Mouse (Mus musculus) brown adipose tissue, adult 24 weeks (tissue): ENCODE measurements around the gene Crp. TPM values are rescaled to one million over a fixed set of nuclear protein-coding genes. Genes with fewer than 3 reads are reported as not detected.

Experiments used
- H3K27ac ChIP-seq: fragments of 200-500 bp; replicated peaks from 2 replicates; pipeline ENCODE4 v1.5.1; 2012; ENCODE audit warnings: low read depth, mild to moderate bottlenecking, low read length
- H3K4me1 ChIP-seq: fragments of 200-500 bp; 2 replicates; pipeline ENCODE4 v1.6.1; 2012; ENCODE audit warnings: low read length, mixed read lengths; ENCODE audit not compliant: control insufficient read depth, insufficient read depth, insufficient read length
- H3K4me3 ChIP-seq: fragments of 200-500 bp; 2 replicates; pipeline ENCODE4 v1.5.1; 2012; ENCODE audit warnings: low read depth, mild to moderate bottlenecking, low read length, moderate library complexity; ENCODE audit not compliant: insufficient read depth
- polyA plus RNA-seq: library from polyadenylated mRNA; stranded (reverse); fragments of >200 nt; gene quantifications from 2 replicates; pipeline ENCODE4 v1.2.4, GENCODE M21; 2012; ENCODE audit not compliant: missing spikeins, insufficient read depth, insufficient read length

Crp gene
- polyA plus RNA-seq, 1 experiment, result not detected

DNA sequence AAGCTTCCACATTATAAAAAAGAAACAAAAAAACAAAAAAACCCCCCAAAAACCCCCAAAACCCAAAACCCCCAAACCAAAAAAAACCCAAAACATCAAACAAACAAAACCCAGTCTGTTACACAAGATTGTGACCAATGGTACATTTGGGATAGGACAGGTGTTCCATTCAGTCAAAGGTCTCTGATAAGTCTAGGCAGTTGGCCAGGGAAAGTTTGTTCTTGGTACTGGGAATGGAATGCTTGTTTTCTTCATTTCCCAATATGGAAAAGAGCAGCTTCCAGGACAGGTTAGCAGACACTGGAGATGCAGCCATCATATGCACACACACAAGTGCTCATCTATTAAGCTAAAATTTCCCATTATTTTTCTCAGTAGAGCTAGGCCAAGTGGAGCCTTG is 433 bp upstream of the Crp start:
- Histone ChIP-seq H3K4me1 (no peaks in the 10 kb centered on the region), H3K4me3 (no peak overlapping the region), H3K27ac (no peak overlapping the region)

DNA sequence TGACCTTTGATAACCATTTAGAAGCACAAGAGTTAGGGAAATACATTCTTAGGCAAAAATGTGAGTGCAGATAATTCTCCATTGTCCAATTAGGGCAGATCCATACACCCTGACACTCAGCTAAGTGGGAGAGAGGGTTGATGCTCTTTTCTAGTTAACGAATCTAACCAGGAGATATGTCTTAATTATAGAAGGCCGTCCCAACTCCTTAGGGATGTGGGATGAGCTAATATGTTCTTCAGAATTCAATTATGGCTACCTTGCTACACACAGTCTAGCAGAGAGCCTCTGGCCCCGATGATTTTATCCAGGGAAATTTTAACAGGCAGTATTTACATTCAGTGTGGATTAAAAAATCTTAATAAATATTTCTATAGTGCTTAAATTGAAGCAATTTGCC is 3.0 kb downstream of the Crp start:
- Histone ChIP-seq H3K27ac (no peak overlapping the region), H3K4me3 (no peak overlapping the region), H3K4me1 (no peaks in the 10 kb centered on the region)

DNA sequence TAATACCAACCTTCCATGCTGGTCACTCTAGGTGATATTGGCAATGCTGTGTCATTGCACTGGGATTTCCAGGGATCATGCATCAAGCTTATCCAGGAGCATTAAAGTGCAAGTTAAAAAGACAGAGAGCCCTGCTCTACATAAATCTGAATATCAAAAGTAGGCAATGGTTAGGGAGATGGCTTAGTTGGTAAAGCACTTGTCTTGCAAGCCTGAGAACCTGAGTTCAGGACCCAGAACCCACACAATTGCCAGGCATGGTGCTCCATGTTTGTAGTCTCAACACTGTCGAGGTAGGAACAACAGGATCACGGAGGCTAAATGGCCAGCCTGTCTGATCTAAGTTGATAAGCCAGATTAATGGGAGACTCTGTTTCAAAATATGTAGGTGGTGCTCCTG is 3.5 kb downstream of the Crp start:
- no peaks in the 10 kb centered on the region for H3K4me1 ChIP-seq
- no peak overlapping the region for H3K4me3 ChIP-seq
- no peak overlapping the region for H3K27ac ChIP-seq

DNA sequence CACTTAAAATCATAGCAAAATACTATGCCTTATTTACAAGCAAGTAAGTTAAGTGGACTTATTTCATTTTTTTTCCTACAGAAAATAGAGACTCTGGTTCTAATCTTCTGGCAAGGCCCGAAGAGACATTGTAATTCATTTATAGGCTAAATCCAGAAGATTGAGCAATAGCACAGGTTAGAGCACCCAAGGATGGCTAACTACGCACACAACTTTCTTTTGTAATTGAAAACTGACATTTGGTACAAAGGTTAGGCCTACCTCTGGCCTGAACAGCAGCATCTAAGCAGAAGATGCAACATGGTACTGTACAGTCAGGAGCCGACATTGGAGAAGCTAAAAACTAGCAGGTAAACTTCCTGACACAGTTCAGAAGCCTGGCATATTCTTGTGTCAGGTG is 4.0 kb downstream of the Crp start:
- no peak overlapping the region for H3K27ac ChIP-seq
- no peak overlapping the region for H3K4me3 ChIP-seq
- no peaks in the 10 kb centered on the region for H3K4me1 ChIP-seq

DNA sequence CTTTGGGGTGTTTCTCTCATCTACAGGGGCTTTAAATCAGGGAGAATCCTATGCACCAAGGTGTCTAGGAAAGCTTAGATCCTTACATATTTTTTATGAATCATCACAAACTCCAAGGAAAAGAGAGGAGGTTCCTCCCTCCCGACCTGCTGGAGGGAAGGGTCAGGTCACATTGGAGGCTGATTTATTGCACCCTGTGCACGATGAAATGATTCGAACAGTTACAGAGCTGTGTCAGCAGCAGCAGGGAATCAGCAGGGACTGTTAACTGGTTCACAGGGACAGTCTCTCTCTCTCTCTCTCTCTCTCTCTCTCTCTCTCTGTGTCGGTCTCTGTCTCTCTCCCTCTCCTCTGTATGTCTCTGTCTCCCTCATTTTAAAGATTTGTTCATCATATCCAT is 6.9 kb downstream of the Crp start:
- H3K4me3 ChIP-seq, result no peak overlapping the region
- H3K4me1 ChIP-seq, result no peaks in the 10 kb centered on the region
- H3K27ac ChIP-seq, result no peak overlapping the region

DNA sequence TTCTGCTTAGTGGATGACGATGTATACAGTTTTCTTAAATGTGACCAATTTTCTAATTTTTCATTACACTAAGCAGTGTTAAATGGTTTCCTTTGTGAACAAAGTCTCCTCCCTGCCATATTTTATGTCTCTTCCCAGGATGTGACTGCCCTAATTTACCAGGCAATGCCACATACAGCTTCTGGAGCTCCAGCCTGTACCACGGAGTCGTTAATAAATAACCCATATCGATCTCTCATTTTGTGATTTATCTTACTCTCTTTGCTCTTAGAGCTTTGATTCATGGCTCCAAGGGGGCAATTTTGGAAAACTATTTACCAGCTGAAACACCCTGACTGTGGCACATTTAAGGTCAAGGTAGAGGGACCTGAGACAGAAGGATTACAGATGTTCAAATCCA is 8.4 kb downstream of the Crp start:
- Histone ChIP-seq H3K4me3 (no peak overlapping the region), H3K27ac (no peak overlapping the region), H3K4me1 (no peaks in the 10 kb centered on the region)

DNA sequence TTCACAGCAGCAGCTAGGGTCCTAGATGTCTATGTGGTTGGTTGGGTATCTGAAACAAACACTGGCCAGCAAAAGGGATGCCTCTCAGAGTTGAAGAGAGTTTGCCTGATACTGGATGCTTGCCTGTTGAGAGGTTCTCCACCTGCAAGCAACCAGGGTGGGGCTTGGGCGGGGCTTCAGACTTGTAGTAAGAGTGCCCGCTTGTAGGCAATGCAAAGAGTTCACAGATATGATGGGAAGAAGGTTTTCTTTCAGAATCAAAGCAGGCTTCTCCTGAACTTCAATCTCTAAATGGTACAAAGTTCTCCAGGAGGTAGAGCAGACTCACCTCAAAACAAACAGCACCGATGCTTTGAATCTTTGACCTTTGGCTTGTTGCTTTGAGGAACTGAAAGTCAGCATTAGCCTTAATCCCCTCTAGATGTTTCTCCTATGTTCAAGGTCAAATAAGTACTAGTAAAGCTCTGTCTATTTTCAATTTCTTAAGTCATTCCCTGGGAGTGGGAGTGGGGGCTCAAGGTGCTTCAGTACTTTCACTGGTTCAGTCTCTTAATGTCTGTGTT is 12.0 kb downstream of the Crp start:
- H3K27ac ChIP-seq, result no peak overlapping the region
- H3K4me1 ChIP-seq, result 0 out of 2 replicates have a peak, but pooled peaks cover 6% of the 10 kb centered on the region
- H3K4me3 ChIP-seq, result no peak overlapping the region

DNA sequence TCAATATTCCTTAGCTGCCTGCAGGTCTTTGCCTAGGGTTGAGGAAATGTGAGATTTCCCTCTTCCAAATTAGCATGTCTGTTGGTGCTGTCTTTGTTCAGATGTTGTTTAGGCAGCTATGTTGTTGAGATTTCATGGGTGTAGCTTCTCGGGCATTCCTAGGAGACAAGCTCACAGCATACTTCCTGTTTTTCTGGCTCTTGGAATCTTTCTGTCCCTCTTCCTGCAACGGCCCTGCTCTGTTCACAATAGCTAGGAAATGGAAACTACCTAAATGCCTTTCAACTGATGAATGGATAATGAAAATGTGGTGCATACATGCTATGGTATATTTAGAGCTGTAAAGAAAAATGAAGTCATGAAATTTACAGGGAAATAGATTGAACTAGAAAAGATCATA is 13.5 kb downstream of the Crp start:
- Histone ChIP-seq H3K27ac (no peak overlapping the region), H3K4me3 (no peak overlapping the region), H3K4me1 (0 out of 2 replicates have a peak, but pooled peaks cover 6% of the 10 kb centered on the region)

DNA sequence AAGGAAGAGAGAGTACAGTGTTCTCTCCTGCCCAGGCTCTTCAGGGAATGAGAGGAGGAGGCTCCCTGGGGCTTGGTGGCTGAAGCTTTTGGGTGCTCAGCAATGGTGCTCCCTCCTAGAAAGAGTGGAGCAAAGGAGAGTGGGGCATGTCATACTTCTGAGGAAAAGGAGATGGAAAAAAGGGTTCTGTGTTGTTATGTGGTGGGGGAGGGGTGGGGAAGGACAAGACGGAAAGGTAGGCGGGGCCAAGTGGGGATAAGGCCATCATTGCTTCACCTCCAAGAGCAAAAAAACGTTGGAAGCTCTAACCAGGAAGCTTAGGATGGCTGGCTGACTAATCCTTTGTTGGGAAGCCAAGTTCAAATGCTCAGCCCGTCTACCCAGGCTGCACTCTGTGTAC is 14.1 kb downstream of the Crp start:
- Histone ChIP-seq H3K4me3 (no peak overlapping the region), H3K27ac (no peak overlapping the region), H3K4me1 (0 out of 2 replicates have a peak, but pooled peaks cover 6% of the 10 kb centered on the region)

DNA sequence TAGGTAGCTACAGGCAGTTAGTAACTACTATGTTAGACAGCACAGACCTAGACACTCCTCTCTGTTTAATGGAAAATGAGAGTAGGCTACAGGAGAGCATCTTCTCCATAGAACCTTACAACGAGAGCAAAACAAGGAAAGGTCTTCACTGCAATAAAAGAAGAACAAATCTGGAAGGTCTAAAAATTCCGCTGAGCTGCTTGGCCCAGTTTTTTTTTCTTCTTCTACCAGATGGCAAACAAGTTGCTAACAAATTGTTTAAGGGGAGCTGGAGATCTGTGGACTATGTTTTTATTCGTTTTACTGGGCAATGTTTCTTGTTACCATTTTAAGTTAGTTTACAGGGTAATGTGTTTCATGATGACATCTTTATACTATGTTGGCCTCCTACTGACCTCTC is 53.4 kb downstream of the Crp start:
- Histone ChIP-seq H3K4me3 (no peak overlapping the region), H3K4me1 (no peaks in the 10 kb centered on the region), H3K27ac (no peak overlapping the region)

DNA sequence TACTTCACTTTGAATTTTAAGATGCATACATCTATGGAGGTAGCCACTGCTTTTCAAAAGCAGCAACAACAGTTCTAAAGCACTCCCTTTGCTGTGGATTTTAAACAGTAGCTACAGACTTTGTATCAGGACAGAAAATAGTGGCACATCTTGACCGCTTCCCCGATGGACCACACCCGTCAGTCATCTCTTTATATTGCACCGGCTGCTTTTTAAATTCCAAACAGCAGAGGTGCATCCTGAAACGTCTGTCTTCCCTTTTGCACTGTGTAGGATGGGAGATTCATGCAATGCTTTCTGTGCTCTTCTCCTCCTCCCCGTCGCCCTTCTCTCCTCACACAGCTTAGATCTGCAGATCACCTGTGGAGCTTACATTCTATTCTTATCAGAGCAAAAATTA is 57.3 kb downstream of the Crp start:
- no peak overlapping the region for H3K27ac ChIP-seq
- H3K4me3 ChIP-seq, result no peak overlapping the region
- no peaks in the 10 kb centered on the region for H3K4me1 ChIP-seq

DNA sequence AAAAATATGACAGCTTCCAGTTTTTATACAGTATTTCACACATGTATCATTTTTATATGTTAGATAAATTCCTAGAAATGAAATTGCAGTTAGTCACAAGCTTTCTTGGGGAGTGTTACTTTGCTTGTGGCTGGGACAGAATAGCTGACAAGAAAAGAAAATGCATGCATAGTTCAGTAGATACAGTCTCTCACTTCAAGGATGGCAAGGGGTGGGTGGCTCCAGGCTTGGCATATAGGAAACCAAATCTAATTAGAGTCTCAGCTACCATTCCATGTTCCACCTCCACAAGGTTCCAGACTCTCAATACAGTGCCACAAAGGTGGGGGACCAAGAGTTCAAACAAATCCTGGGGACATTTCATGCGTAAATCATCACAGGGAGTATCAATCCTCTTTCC is 61.7 kb downstream of the Crp start:
- H3K27ac ChIP-seq, result no peak overlapping the region
- no peak overlapping the region for H3K4me3 ChIP-seq
- H3K4me1 ChIP-seq, result no peaks in the 10 kb centered on the region

DNA sequence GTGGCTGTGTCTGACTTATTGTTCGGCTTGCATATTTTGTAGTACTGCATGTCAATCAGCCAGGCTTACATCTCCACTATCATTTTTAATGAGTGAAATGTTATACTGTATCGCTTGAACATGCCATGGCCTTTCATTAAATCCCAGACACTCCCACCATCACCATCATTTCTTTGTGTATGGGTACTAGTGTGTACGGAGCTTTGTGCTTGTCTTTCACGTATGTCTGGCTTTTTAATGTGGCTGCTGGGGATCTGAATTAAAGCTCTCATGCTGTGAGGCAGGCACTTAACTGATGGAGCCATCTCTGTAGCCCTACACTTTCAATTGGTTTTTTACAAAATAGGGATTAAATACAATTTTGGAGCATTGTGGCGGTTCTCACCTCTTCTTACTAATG is 81.3 kb downstream of the Crp start:
- no peak overlapping the region for H3K4me3 ChIP-seq
- H3K4me1 ChIP-seq, result no peaks in the 10 kb centered on the region
- no peak overlapping the region for H3K27ac ChIP-seq

DNA sequence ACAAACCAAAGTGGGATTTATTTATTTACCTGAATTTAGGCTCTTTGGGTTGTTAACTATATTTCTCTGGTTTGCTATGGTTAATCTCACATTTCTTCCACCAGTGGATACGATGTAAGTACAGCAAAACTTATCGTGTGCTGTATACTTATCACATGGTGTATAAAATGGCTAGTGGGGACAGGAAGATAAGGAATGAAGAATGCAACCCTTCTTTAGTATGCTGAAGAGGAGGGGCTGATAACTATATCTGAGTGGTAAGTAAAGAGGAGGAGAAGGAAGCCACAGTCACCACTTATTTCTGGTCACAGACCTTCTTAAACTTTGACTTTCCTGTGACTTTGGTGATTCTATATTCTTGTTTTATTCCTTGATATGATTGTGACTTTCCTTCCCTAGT is 87.5 kb downstream of the Crp start:
- Histone ChIP-seq H3K27ac (no peak overlapping the region), H3K4me1 (no peaks in the 10 kb centered on the region), H3K4me3 (no peak overlapping the region)

DNA sequence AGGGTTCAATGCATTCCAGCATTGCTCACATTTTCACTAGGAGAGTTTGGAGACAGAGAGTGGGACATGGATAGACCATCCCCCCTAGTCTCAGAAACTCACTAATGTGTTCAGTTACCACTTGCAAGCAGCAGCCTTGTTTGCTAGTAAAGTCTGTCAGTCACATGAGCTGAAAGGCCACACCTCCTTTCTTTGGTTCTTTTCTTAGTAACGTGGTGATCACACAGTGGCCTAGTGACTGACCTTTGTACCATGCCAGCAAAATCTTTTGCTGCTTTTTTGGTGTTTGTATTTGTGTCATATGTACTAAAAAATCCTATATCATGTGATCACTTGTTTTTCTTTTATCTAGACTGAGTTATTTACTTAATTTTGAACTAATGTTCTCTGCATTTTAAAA is 88.0 kb downstream of the Crp start:
- no peak overlapping the region for H3K27ac ChIP-seq

DNA sequence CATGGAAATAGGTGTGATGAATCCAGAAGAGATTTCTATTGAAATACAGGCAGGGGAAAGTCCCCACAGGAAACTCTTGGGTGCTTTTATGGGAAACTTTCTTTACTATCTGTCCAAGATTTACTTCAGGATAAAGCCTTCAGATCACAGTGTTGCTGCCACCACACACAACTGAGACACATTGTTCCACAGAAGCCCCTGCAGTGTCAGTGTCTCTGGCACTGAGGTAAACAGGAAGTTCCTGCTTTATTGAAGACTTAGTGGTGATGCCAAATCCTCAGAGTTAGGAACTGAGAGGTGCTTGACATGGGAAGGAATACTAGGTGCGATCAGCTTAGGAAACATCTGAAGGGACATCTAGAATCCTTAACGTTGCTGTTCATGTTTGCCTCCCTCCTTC is 131.1 kb downstream of the Crp start:
- H3K4me3 ChIP-seq, result no peak overlapping the region
- H3K27ac ChIP-seq, result no peak overlapping the region
- no peaks in the 10 kb centered on the region for H3K4me1 ChIP-seq

More for the DNA sequence above, 88.0 kb downstream of the Crp start:
- Histone ChIP-seq H3K4me1 (no peaks in the 10 kb centered on the region), H3K4me3 (no peak overlapping the region)
